Mouse (Mus musculus): ENCODE measurements around the gene Cradd. TPM values are rescaled to one million over a fixed set of nuclear protein-coding genes. Genes with fewer than 3 reads are reported as not detected.

Cradd gene
- polyA plus RNA-seq, 1 experiment from 2014 or later, result 10.2 TPM

- 77% methylated on average over 5 of the region's 5 CpGs for WGBS
- ATAC-seq (ENCODE audit: low FRiP score, low TSS enrichment), result no peak
- no peak overlapping the region for H3K9ac ChIP-seq (ENCODE audit: low read depth, low read length)
- no peak overlapping the region for H3K4me2 ChIP-seq (replicated peaks; ENCODE audit: low read depth, low read length)
- H3K27ac ChIP-seq (ENCODE audit: low read depth, low read length), result no peak overlapping the region
- H3K9me3 ChIP-seq (ENCODE audit: control insufficient read depth, low read length), result no peaks in the 10 kb centered on the region
- no peaks in the 10 kb centered on the region for H3K4me1 ChIP-seq (ENCODE audit: control insufficient read depth, insufficient read depth, low read length)
- no peak overlapping the region for H3K4me3 ChIP-seq (ENCODE audit: low read length)
- no peaks in the 10 kb centered on the region for H3K27me3 ChIP-seq (ENCODE audit: control insufficient read depth, insufficient read depth, low read length)
- H3K36me3 ChIP-seq (ENCODE audit: control insufficient read depth, insufficient read depth, low read length), result no peaks in the 10 kb centered on the region
Measured at GRCm38 (mm10) chr10:95360048-95360447, 36.1 kb upstream of the Cradd start.

DNA sequence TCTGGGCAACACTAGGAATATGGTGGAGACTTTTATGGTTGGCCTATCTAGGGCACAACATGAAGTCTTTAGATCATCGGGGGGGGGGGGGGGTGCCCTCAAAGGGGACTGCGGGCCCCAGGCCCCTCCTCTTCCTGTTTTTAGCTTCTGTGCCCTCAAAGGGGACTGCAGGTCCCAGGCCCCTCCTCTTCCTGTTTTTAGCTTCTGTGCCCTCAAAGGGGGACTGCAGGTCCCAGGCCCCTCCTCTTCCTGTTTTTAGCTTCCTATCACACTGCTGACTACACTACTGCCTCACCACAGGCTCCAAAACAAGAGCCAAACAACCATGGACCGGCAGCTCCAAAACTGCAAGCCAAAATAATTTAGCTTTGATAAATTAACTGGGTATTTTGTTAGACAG, 33.8 kb upstream of the Cradd start:
- no peak for ATAC-seq (ENCODE audit: low FRiP score, low TSS enrichment)

GRCm38 (mm10) chr10:95356711-95357110, 32.8 kb upstream of the Cradd start:
- no peaks in the 10 kb centered on the region for H3K4me1 ChIP-seq (ENCODE audit: control insufficient read depth, insufficient read depth, low read length)
- no peak overlapping the region for H3K4me3 ChIP-seq (ENCODE audit: low read length)
- no peak overlapping the region for H3K4me2 ChIP-seq (replicated peaks; ENCODE audit: low read depth, low read length)
- no peaks in the 10 kb centered on the region for H3K36me3 ChIP-seq (ENCODE audit: control insufficient read depth, insufficient read depth, low read length)
- ATAC-seq (ENCODE audit: low FRiP score, low TSS enrichment), result no peak
- no peak overlapping the region for H3K27ac ChIP-seq (ENCODE audit: low read depth, low read length)
- WGBS, result 76% methylated on average over 7 of the region's 7 CpGs
- H3K9ac ChIP-seq (ENCODE audit: low read depth, low read length), result no peak overlapping the region
- H3K9me3 ChIP-seq (ENCODE audit: control insufficient read depth, low read length), result peaks cover 2% of the 10 kb centered on the region; the same call in 1 of the 2 replicates
- no peaks in the 10 kb centered on the region for H3K27me3 ChIP-seq (ENCODE audit: control insufficient read depth, insufficient read depth, low read length)

More for the DNA sequence above, 33.8 kb upstream of the Cradd start:
- Histone ChIP-seq H3K9ac (ENCODE audit: low read depth, low read length) (no peak overlapping the region), H3K27me3 (ENCODE audit: control insufficient read depth, insufficient read depth, low read length) (no peaks in the 10 kb centered on the region), H3K9me3 (ENCODE audit: control insufficient read depth, low read length) (no peaks in the 10 kb centered on the region), H3K36me3 (ENCODE audit: control insufficient read depth, insufficient read depth, low read length) (no peaks in the 10 kb centered on the region), H3K4me3 (ENCODE audit: low read length) (no peak overlapping the region), H3K4me2 (replicated peaks; ENCODE audit: low read depth, low read length) (no peak overlapping the region), H3K4me1 (ENCODE audit: control insufficient read depth, insufficient read depth, low read length) (no peaks in the 10 kb centered on the region), H3K27ac (ENCODE audit: low read depth, low read length) (no peak overlapping the region)
- WGBS, result 99% methylated on average over 3 of the region's 3 CpGs

GRCm38 (mm10) chr10:95355678-95356268, 31.8 kb upstream of the Cradd start:
- no peak for ATAC-seq (ENCODE audit: low FRiP score, low TSS enrichment)
- H3K9ac ChIP-seq (ENCODE audit: low read depth, low read length), result no peak overlapping the region
- H3K9me3 ChIP-seq (ENCODE audit: control insufficient read depth, low read length), result peaks cover 2% of the 10 kb centered on the region; the same call in 1 of the 2 replicates
- WGBS, result 20% methylated on average over 6 of the region's 6 CpGs
- no peak overlapping the region for H3K27ac ChIP-seq (ENCODE audit: low read depth, low read length)
- no peaks in the 10 kb centered on the region for H3K27me3 ChIP-seq (ENCODE audit: control insufficient read depth, insufficient read depth, low read length)
- H3K36me3 ChIP-seq (ENCODE audit: control insufficient read depth, insufficient read depth, low read length), result no peaks in the 10 kb centered on the region
- H3K4me1 ChIP-seq (ENCODE audit: control insufficient read depth, insufficient read depth, low read length), result no peaks in the 10 kb centered on the region
- H3K4me2 ChIP-seq (replicated peaks; ENCODE audit: low read depth, low read length), result no peak overlapping the region
- H3K4me3 ChIP-seq (ENCODE audit: low read length), result no peak overlapping the region

DNA sequence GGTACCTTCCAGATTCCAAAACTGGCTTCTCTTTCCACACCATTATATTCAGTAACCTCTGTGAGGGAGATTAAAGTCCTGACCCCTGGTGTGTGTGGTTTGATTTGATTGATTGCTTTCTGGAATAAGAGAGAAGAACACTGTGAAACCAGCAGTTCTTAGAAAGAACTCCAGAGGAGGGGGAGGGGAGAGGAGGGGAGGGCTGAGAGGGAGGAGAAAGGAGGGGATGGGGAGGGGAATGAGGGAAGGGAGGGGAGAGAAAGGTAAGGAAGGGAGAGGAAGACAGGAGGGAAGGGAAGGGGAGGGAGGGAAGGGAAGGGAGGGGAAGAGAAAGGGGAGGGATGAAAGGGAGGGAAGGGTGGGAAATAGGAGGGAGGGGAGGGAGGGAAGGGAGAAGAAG, 30.7 kb upstream of the Cradd start:
- no peaks in the 10 kb centered on the region for H3K4me1 ChIP-seq (ENCODE audit: control insufficient read depth, insufficient read depth, low read length)
- H3K27ac ChIP-seq (ENCODE audit: low read depth, low read length), result no peak overlapping the region
- H3K4me3 ChIP-seq (ENCODE audit: low read length), result no peak overlapping the region
- H3K27me3 ChIP-seq (ENCODE audit: control insufficient read depth, insufficient read depth, low read length), result no peaks in the 10 kb centered on the region
- no peak overlapping the region for H3K9ac ChIP-seq (ENCODE audit: low read depth, low read length)
- no peak for ATAC-seq (ENCODE audit: low FRiP score, low TSS enrichment)
- H3K4me2 ChIP-seq (replicated peaks; ENCODE audit: low read depth, low read length), result no peak overlapping the region
- peaks cover 2% of the 10 kb centered on the region; the same call in 1 of the 2 replicates for H3K9me3 ChIP-seq (ENCODE audit: control insufficient read depth, low read length)
- H3K36me3 ChIP-seq (ENCODE audit: control insufficient read depth, insufficient read depth, low read length), result no peaks in the 10 kb centered on the region

GRCm38 (mm10) chr10:95354047-95354446, 30.1 kb upstream of the Cradd start:
- H3K9ac ChIP-seq (ENCODE audit: low read depth, low read length), result no peak overlapping the region
- H3K4me1 ChIP-seq (ENCODE audit: control insufficient read depth, insufficient read depth, low read length), result no peaks in the 10 kb centered on the region
- H3K36me3 ChIP-seq (ENCODE audit: control insufficient read depth, insufficient read depth, low read length), result no peaks in the 10 kb centered on the region
- no peak overlapping the region for H3K4me3 ChIP-seq (ENCODE audit: low read length)
- H3K4me2 ChIP-seq (replicated peaks; ENCODE audit: low read depth, low read length), result no peak overlapping the region
- ATAC-seq (ENCODE audit: low FRiP score, low TSS enrichment), result no peak
- 81% methylated on average over 6 of the region's 6 CpGs for WGBS
- H3K27ac ChIP-seq (ENCODE audit: low read depth, low read length), result no peak overlapping the region
- peaks cover 2% of the 10 kb centered on the region; the same call in 1 of the 2 replicates for H3K9me3 ChIP-seq (ENCODE audit: control insufficient read depth, low read length)
- H3K27me3 ChIP-seq (ENCODE audit: control insufficient read depth, insufficient read depth, low read length), result no peaks in the 10 kb centered on the region

- no peak overlapping the region for H3K9ac ChIP-seq (ENCODE audit: low read depth, low read length)
- H3K4me3 ChIP-seq (ENCODE audit: low read length), result no peak overlapping the region
- H3K9me3 ChIP-seq (ENCODE audit: control insufficient read depth, low read length), result peaks cover 2% of the 10 kb centered on the region; the same call in 1 of the 2 replicates
- no peaks in the 10 kb centered on the region for H3K36me3 ChIP-seq (ENCODE audit: control insufficient read depth, insufficient read depth, low read length)
- WGBS, result 84% methylated on average over 3 of the region's 3 CpGs
- no peak overlapping the region for H3K27ac ChIP-seq (ENCODE audit: low read depth, low read length)
- no peak for ATAC-seq (ENCODE audit: low FRiP score, low TSS enrichment)
- H3K4me2 ChIP-seq (replicated peaks; ENCODE audit: low read depth, low read length), result no peak overlapping the region
- H3K4me1 ChIP-seq (ENCODE audit: control insufficient read depth, insufficient read depth, low read length), result no peaks in the 10 kb centered on the region
- H3K27me3 ChIP-seq (ENCODE audit: control insufficient read depth, insufficient read depth, low read length), result no peaks in the 10 kb centered on the region
Measured at GRCm38 (mm10) chr10:95348457-95348856, 24.5 kb upstream of the Cradd start.

GRCm38 (mm10) chr10:95347776-95348175, 23.8 kb upstream of the Cradd start:
- no peaks in the 10 kb centered on the region for H3K36me3 ChIP-seq (ENCODE audit: control insufficient read depth, insufficient read depth, low read length)
- no peak for ATAC-seq (ENCODE audit: low FRiP score, low TSS enrichment)
- no peaks in the 10 kb centered on the region for H3K27me3 ChIP-seq (ENCODE audit: control insufficient read depth, insufficient read depth, low read length)
- H3K4me3 ChIP-seq (ENCODE audit: low read length), result no peak overlapping the region
- no peaks in the 10 kb centered on the region for H3K4me1 ChIP-seq (ENCODE audit: control insufficient read depth, insufficient read depth, low read length)
- peaks cover 2% of the 10 kb centered on the region; the same call in 1 of the 2 replicates for H3K9me3 ChIP-seq (ENCODE audit: control insufficient read depth, low read length)
- no peak overlapping the region for H3K9ac ChIP-seq (ENCODE audit: low read depth, low read length)
- H3K27ac ChIP-seq (ENCODE audit: low read depth, low read length), result no peak overlapping the region
- 90% methylated on average over 3 of the region's 3 CpGs for WGBS
- no peak overlapping the region for H3K4me2 ChIP-seq (replicated peaks; ENCODE audit: low read depth, low read length)

GRCm38 (mm10) chr10:95342833-95343590, 19.1 kb upstream of the Cradd start:
- ATAC-seq (ENCODE audit: low FRiP score, low TSS enrichment), result no peak
- WGBS, result 84% methylated on average over 10 of the region's 10 CpGs
- Histone ChIP-seq H3K9me3 (ENCODE audit: control insufficient read depth, low read length) (no peaks in the 10 kb centered on the region), H3K9ac (ENCODE audit: low read depth, low read length) (no peak overlapping the region), H3K27ac (ENCODE audit: low read depth, low read length) (no peak overlapping the region), H3K27me3 (ENCODE audit: control insufficient read depth, insufficient read depth, low read length) (no peaks in the 10 kb centered on the region), H3K36me3 (ENCODE audit: control insufficient read depth, insufficient read depth, low read length) (no peaks in the 10 kb centered on the region), H3K4me3 (ENCODE audit: low read length) (no peak overlapping the region), H3K4me1 (ENCODE audit: control insufficient read depth, insufficient read depth, low read length) (no peaks in the 10 kb centered on the region), H3K4me2 (replicated peaks; ENCODE audit: low read depth, low read length) (no peak overlapping the region)
